Mouse (Mus musculus) limb, embryonic 15.5 days (tissue): ENCODE data around the gene Runx2. TPM values are rescaled to one million over a fixed set of nuclear protein-coding genes. Genes with fewer than 3 reads are reported as not detected.

Source experiments
- ATAC-seq: fragments of 200-750 bp; cut with Nextera tagmentation; 2 replicates; pipeline ENCODE4 v1.8.0; 2017; ENCODE audit warnings: low read depth, moderate TSS enrichment; ENCODE audit not compliant: insufficient number of reproducible peaks, low FRiP score, low TSS enrichment
- H3K27ac ChIP-seq: fragments of 300-500 bp; sonication (generic); 2 replicates; pipeline ENCODE4 v1.5.1; 2015; ENCODE audit warnings: moderate library complexity, mild to moderate bottlenecking, inconsistent platforms
- H3K27me3 ChIP-seq: fragments of 300-500 bp; sonication (generic); 2 replicates; pipeline ENCODE4 v1.6.1; 2015; ENCODE audit warnings: inconsistent platforms
- H3K36me3 ChIP-seq: fragments of 300-500 bp; sonication (generic); 2 replicates; pipeline ENCODE4 v1.6.1; 2015; ENCODE audit warnings: inconsistent platforms
- H3K4me1 ChIP-seq: fragments of 300-500 bp; sonication (generic); 2 replicates; pipeline ENCODE4 v1.6.1; 2015; ENCODE audit warnings: inconsistent platforms
- H3K4me2 ChIP-seq: fragments of 300-500 bp; sonication (generic); 2 replicates; pipeline ENCODE4 v1.6.1; 2015; ENCODE audit warnings: mild to moderate bottlenecking, inconsistent platforms
- H3K4me3 ChIP-seq: fragments of 300-500 bp; sonication (generic); 2 replicates; pipeline ENCODE4 v1.5.1; 2015; ENCODE audit warnings: mild to moderate bottlenecking, inconsistent platforms
- H3K9ac ChIP-seq: fragments of 300-500 bp; sonication (generic); 2 replicates; pipeline ENCODE4 v1.6.1; 2015; ENCODE audit warnings: inconsistent platforms
- H3K9me3 ChIP-seq: fragments of 300-500 bp; sonication (generic); 2 replicates; pipeline ENCODE4 v1.6.1; 2016; ENCODE audit warnings: inconsistent platforms
- WGBS: fragments of 180-500 bp; shearing (Covaris S2); methylation state at CpG from one replicate; pipeline ENCODE4 v1.1.7; 2015; 5-methylcytosine and 5-hydroxymethylcytosine counted together
- polyA plus RNA-seq: library from polyadenylated mRNA; unstranded; fragments of >200 nt; fragmentation: Nextera tagmentation; extraction: Ambion mirVana; gene quantifications from 2 replicates; pipeline ENCODE4 v1.2.1, GENCODE M21; 2015

Runx2 gene
- polyA plus RNA-seq, 1 experiment from 2014 or later, result 13.1 TPM

DNA sequence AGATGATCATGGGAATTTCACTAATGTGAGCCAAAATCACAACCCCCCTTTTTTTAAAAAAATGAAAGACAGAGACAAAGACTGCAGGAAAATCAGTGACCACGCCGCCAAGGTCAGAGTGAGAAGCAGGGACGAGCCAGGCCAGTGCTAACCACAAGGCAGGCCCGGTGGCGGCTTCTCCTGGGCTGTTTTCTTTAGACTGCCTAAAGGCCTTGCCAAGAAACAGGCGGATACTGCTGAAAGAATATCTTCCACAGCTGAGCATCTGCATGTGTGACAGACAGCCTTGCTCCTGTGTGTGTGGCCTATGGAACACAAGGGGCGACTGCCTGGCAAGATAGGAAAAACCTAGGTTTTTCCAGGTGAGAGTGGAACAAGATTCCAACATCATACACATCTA lies 136.8 kb downstream of the Runx2 start:
- Histone ChIP-seq H3K9ac (no peak overlapping the region), H3K27ac (peak overlapping the region; percentile 54), H3K36me3 (no peaks in the 10 kb centered on the region), H3K9me3 (no peaks in the 10 kb centered on the region), H3K27me3 (no peaks in the 10 kb centered on the region), H3K4me3 (no peak overlapping the region), H3K4me2 (no peak overlapping the region), H3K4me1 (no peaks in the 10 kb centered on the region)
- WGBS, result 62% methylated on average over 7 of the region's 7 CpGs
- ATAC-seq, result no peak

DNA sequence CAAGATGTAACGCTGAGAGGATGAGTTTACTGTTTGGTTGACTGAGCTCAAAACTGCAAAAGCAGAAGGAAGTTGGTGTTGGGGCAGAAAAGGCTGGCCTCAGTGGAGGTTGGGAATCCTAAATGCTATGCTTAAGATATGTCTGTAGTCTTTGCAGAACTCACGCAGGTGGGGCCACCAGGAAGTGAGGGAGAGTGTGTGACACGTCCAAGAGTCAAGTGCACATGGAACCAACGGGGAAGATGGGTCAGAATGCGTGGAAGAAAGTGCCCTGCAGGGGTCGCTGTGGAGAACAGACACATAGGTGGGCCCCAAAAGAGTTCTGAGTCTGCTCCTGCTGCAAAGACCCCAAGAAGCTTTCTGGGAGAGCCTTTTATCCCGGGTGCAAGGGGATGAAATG lies 141.8 kb downstream of the Runx2 start:
- no peaks in the 10 kb centered on the region for H3K36me3 ChIP-seq
- H3K9ac ChIP-seq, result no peak overlapping the region
- H3K27ac ChIP-seq, result no peak overlapping the region
- H3K4me3 ChIP-seq, result no peak overlapping the region
- no peak for ATAC-seq
- H3K4me1 ChIP-seq, result peaks cover 7% of the 10 kb centered on the region
- no peaks in the 10 kb centered on the region for H3K9me3 ChIP-seq
- WGBS, result 67% methylated on average over 7 of the region's 7 CpGs
- H3K27me3 ChIP-seq, result no peaks in the 10 kb centered on the region
- no peak overlapping the region for H3K4me2 ChIP-seq

DNA sequence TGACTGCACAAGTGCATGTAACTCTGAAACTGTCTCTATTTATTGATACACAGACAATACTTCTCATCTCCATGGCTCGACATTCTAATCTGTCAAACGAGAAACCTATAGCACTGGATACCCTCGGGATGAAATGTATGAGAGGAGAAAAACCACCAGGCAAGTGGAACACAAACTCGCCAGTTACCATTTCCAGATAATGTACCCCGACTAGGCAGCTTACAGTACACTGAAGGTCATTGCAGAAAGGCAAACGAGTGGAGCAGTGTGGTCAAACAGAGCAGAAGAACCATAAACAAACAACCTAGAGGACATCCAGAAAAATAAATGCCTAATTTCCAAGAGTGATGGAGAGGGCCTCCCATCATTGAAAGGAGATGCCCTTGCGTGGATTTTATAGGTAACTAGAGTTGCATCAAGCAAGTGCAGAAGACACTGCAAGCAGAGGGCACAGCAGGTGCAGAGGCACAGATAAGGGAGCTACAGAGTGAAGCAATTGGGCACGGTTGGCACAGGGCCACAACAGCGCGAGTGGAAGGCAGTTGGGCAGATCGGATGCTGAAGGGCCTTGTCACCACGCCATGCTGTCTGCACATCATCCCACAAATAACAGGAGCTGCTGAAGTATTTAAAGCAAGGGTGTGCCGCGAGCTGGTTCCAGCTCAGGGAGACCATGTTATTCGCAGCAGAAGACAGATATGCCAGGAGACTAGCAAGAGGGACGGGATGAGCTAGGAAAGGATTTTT lies 142.5 kb downstream of the Runx2 start:
- H3K27ac ChIP-seq, result no peak overlapping the region
- no peaks in the 10 kb centered on the region for H3K27me3 ChIP-seq
- WGBS, result 83% methylated on average over 16 of the region's 16 CpGs
- H3K36me3 ChIP-seq, result no peaks in the 10 kb centered on the region
- no peak overlapping the region for H3K4me3 ChIP-seq
- peaks cover 7% of the 10 kb centered on the region for H3K4me1 ChIP-seq
- no peak for ATAC-seq
- no peaks in the 10 kb centered on the region for H3K9me3 ChIP-seq
- H3K9ac ChIP-seq, result no peak overlapping the region
- no peak overlapping the region for H3K4me2 ChIP-seq

DNA sequence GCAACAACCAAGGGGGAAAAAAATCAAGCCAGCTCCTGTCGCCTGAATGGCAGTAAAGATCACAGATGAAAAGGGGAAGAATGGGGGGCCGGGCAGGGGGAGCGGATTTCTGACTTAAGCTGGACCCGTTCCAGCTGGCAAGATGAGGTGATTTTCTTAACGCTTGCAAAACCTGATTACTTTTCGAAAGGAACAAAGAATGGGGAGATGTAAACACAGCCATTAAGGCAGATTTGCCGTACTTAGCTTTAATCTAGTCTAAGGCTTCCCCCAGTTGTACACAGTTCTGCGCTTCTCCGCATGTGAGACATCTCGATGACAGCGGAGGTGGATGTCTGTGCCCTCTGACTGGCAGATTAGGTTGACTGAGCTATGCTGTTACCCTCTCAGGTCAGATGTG lies 144.6 kb downstream of the Runx2 start:
- H3K27me3 ChIP-seq, result no peaks in the 10 kb centered on the region
- H3K9ac ChIP-seq, result no peak overlapping the region
- 0 out of 2 replicates have a peak, but pooled peaks cover 2% of the 10 kb centered on the region for H3K36me3 ChIP-seq
- no peak overlapping the region for H3K4me3 ChIP-seq
- no peak for ATAC-seq
- no peak overlapping the region for H3K27ac ChIP-seq
- H3K9me3 ChIP-seq, result no peaks in the 10 kb centered on the region
- no peak overlapping the region for H3K4me2 ChIP-seq
- H3K4me1 ChIP-seq, result peaks cover 7% of the 10 kb centered on the region
- 29% methylated on average over 11 of the region's 11 CpGs for WGBS

DNA sequence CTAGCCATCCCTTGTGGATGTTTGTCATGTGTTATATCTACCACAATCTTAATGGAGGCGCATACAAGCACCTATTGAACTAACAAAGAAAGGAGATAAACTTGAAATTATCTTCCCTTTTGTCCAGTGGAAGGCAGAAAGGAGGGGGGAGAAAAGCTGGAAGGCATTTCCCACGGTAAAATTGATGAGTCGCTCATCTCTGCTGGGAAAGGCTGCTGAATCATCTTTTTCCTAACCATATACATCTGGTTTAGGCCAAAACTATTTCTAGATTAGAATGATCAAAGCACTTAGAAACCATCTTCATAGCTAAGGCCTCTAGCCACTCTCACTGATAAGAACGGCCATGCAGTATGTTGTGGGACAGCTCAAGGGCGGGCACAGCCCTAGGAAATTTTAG lies 147.3 kb downstream of the Runx2 start:
- Histone ChIP-seq H3K4me3 (no peak overlapping the region), H3K4me2 (no peak overlapping the region), H3K27me3 (no peaks in the 10 kb centered on the region), H3K36me3 (0 out of 2 replicates have a peak, but pooled peaks cover 2% of the 10 kb centered on the region), H3K27ac (no peak overlapping the region), H3K9me3 (no peaks in the 10 kb centered on the region), H3K9ac (no peak overlapping the region), H3K4me1 (peaks cover 7% of the 10 kb centered on the region)
- WGBS, result 75% methylated on average over 5 of the region's 5 CpGs
- ATAC-seq, result no peak

DNA sequence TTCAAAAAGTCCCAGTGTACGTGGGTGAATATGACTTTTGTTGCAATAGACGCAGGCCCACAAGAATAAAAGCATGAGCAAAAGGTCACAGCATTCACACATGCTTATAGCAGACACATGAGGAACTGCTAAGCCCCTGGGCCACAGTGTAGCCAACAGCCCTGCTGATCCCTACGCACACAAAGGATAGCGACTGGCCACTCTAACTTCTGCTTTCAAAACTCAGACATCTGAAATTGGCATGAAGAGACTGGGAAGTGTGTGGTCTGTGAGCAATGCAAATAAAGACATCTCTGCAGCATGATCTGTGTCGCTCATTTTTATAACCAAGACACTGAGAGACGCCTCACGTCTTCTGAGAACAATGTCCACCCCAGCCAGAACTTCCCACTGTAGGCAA lies 150.7 kb downstream of the Runx2 start:
- Histone ChIP-seq H3K27me3 (no peaks in the 10 kb centered on the region), H3K36me3 (0 out of 2 replicates have a peak, but pooled peaks cover 2% of the 10 kb centered on the region), H3K4me1 (peaks cover 8% of the 10 kb centered on the region; the same call in 1 of the 2 replicates), H3K9me3 (no peaks in the 10 kb centered on the region), H3K4me2 (no peak overlapping the region), H3K9ac (no peak overlapping the region), H3K4me3 (no peak overlapping the region), H3K27ac (no peak overlapping the region)
- no peak for ATAC-seq
- WGBS, result 76% methylated on average over 7 of the region's 7 CpGs

DNA sequence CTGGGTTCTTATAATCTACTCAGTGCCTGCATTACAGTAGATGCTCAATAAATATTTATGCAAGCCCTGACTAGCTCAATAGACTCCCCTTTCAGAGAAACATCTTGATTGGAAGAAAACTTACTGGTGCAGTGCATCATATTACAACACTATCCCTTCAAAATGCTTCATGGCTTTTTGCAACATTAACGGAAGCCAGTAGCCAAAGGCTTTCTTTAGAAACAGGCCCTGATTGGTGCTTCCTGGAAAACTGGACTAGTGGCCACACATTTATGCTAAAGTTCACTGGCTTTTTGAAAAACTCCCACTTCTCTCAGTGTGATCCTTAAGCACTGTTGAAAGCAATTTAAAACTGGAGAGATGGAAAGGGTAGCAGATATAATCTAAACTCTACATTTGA lies 151.4 kb downstream of the Runx2 start:
- H3K4me3 ChIP-seq, result no peak overlapping the region
- H3K4me1 ChIP-seq, result peaks cover 8% of the 10 kb centered on the region; the same call in 1 of the 2 replicates
- no peak for ATAC-seq
- H3K27me3 ChIP-seq, result no peaks in the 10 kb centered on the region
- 0 out of 2 replicates have a peak, but pooled peaks cover 2% of the 10 kb centered on the region for H3K36me3 ChIP-seq
- H3K27ac ChIP-seq, result no peak overlapping the region
- H3K4me2 ChIP-seq, result no peak overlapping the region
- H3K9ac ChIP-seq, result no peak overlapping the region
- WGBS, result 66% methylated on average over 1 of the region's 1 CpGs
- no peaks in the 10 kb centered on the region for H3K9me3 ChIP-seq

DNA sequence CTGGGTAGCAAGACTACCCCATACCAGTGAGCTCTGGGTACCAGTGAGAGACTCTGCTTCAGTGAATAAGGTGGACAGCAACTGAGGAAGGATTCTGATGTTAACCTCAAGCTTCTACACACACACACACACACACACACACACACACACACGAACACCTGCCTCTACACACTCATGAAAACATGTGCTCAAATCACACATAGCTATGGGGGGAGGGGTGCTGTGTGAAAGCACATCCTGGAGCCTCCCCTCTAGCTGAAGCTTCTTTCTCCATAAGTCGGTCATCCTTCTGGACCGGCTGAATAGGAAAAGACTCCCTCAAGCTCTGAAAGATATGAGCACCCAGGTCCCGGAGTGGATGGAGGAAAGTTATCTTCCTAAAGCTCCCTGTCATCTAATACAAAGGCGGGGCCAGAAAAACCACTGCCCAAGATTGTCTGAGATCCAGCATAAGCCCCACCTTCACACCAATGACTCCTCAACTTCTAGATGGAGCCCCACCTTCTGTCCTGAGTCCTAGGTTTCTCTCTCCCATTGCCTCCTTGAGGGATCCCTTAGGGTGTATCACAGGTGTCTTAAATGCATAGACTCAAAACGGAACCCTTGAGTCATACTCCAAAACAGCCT lies 152.4 kb downstream of the Runx2 start:
- Histone ChIP-seq H3K9me3 (no peaks in the 10 kb centered on the region), H3K27me3 (no peaks in the 10 kb centered on the region), H3K4me3 (no peak overlapping the region), H3K36me3 (0 out of 2 replicates have a peak, but pooled peaks cover 2% of the 10 kb centered on the region), H3K4me2 (no peak overlapping the region), H3K4me1 (peaks cover 8% of the 10 kb centered on the region; the same call in 1 of the 2 replicates), H3K9ac (no peak overlapping the region), H3K27ac (no peak overlapping the region)
- 0 out of 2 replicates have a peak, but pooled peaks have one; percentile 19 for ATAC-seq
- 87% methylated on average over 6 of the region's 6 CpGs for WGBS

DNA sequence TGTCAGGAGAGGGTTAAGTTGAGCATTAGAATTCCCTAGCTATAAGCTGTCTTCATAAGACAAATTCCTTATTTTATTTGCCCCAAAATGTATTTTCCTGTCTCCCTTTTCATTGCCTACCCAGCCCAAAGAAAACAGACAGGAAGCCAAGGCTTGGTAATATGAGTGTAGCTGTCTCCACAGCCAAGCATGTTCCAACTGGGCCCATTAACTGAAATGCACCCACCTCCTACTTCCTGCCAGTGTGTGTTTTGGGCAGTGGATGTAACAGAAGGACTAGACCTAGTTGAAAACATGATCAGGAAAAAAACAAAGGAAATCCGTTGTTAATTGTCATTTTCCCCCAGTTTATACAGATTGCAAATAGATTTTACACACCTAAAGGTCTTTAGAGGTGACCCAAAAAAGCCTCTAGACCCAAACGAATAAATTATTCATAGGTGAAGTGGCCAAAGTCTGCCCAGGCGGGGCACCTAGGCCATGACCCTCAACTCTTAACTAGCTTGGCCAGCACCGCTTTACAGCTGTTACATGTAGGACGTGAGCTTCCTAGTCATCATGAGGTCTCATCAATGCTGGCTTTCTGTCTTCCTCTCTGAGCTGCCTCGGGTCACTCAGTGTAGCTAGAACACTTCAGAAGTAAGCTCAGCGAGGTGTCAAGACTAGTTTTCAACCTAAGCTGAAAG lies 154.3 kb downstream of the Runx2 start:
- 68% methylated on average over 7 of the region's 7 CpGs for WGBS
- Histone ChIP-seq H3K9ac (no peak overlapping the region), H3K9me3 (no peaks in the 10 kb centered on the region), H3K36me3 (no peaks in the 10 kb centered on the region), H3K4me1 (peaks cover 8% of the 10 kb centered on the region; the same call in 1 of the 2 replicates), H3K4me2 (no peak overlapping the region), H3K4me3 (no peak overlapping the region), H3K27ac (no peak overlapping the region), H3K27me3 (no peaks in the 10 kb centered on the region)
- ATAC-seq, result no peak

DNA sequence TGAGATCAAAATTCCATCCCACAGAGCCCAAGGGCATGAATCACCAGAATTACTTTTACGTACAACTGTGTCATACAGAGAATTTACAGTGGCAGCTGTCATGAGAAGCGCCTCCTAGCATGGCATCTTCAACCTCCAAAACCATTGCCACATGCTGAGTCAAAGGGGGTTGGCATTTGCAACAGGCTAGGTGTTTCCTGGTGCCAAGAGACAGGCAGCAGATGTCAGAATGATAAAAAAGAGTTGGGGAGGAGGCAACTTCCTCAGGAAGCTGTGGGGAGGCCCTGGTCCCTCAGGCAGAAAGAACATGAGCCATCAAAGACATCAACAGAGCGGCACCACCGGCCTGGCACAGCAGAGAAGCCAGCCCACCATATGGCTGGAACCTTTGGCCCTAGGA lies 160.1 kb downstream of the Runx2 start:
- 66% methylated on average over 4 of the region's 4 CpGs for WGBS

DNA sequence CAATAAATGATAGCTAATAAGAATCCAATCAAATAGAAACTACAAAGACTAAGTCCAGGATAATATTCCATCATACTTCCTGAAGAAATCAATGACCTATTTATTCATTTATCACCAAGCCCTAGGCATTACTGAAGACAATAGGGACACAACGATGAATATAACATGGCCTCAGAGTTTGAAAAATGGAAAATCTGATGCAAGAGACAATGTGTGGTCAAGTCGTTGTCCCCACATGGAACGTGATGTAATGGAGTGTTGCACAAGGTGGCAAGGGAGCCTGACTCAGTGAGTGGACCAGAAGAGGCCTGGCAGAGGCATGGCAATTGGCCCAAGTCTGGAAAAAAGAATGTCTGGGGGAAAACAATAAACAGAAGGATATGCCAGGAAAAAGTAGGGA lies 161.5 kb downstream of the Runx2 start:
- ATAC-seq, result no peak
- Histone ChIP-seq H3K4me1 (no peaks in the 10 kb centered on the region), H3K4me3 (no peak overlapping the region), H3K36me3 (no peaks in the 10 kb centered on the region), H3K27me3 (no peaks in the 10 kb centered on the region), H3K4me2 (no peak overlapping the region), H3K27ac (no peak overlapping the region), H3K9ac (no peak overlapping the region), H3K9me3 (no peaks in the 10 kb centered on the region)
- WGBS, result 83% methylated on average over 3 of the region's 3 CpGs

More for the DNA sequence above, 160.1 kb downstream of the Runx2 start:
- Histone ChIP-seq H3K9ac (no peak overlapping the region), H3K27ac (no peak overlapping the region), H3K9me3 (no peaks in the 10 kb centered on the region), H3K4me3 (no peak overlapping the region), H3K4me1 (no peaks in the 10 kb centered on the region), H3K4me2 (no peak overlapping the region), H3K27me3 (no peaks in the 10 kb centered on the region), H3K36me3 (no peaks in the 10 kb centered on the region)
- ATAC-seq, result no peak

DNA sequence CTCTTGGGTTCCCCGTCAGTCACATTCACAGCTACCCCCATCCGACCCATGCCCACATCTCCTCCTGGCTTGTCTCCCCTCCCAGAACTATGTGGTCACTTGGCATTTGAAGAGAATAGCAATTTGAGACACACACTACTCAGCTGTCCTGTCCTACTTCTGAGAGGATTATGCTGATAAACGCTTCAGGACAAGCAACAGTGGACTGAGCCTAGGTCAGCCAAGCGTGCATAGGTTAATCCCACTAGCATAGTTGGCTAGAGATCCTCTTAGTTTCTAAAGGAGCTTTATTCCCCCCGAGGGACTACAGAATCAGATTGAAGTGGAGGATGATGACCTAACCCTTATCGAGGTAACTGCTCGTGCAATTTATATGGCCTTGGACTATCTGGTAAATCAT lies 162.5 kb downstream of the Runx2 start:
- Histone ChIP-seq H3K9me3 (no peaks in the 10 kb centered on the region), H3K4me2 (no peak overlapping the region), H3K27me3 (no peaks in the 10 kb centered on the region), H3K9ac (no peak overlapping the region), H3K4me1 (no peaks in the 10 kb centered on the region), H3K4me3 (no peak overlapping the region), H3K36me3 (no peaks in the 10 kb centered on the region), H3K27ac (no peak overlapping the region)
- no peak for ATAC-seq
- 87% methylated on average over 7 of the region's 7 CpGs for WGBS
